Mouse (Mus musculus): ENCODE measurements at regions not wholly inside any gene's neighbourhood (a gene's known extent, or its start where the extent isn't known, plus 50 kb on each side); places are given as distances from the start of the nearest gene placed in this dataset.

- no peak overlapping the region for H3K27ac ChIP-seq
- no peak overlapping the region for H3K4me3 ChIP-seq
- TF ChIP-seq CTCF (conservative IDR thresholded peaks at IDR 0.05): no peak
- no peak for DNase-seq (ENCODE audit: low spot score in 2 of 2)
Observed at GRCm38 (mm10) chr19:14035371-14035770, 122.0 kb downstream of the Olfr1505 start.

DNA sequence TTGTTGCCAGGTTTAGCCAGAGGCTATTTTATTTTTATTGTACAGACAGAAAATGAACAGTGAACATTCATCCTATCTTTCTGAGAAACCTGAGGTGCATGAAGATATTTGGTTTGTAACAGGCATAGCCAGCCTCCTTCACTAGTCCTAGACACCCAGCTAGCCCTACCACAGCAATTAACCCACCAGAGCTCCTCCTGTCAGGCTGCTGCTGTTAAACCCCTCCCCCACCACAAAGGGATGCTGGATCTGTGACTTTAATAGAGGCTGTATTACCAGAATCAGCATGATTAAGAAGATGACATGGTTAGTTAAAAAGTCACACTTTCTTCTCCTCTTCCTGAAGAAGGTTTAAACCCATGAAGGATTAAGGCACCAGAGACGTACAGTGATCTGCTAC lies 122.5 kb downstream of the Olfr1505 start:
- DNase-seq (ENCODE audit: low spot score in 2 of 2): no peak
- H3K27ac ChIP-seq: no peak overlapping the region
- no peak for TF ChIP-seq CTCF (conservative IDR thresholded peaks at IDR 0.05)

DNA sequence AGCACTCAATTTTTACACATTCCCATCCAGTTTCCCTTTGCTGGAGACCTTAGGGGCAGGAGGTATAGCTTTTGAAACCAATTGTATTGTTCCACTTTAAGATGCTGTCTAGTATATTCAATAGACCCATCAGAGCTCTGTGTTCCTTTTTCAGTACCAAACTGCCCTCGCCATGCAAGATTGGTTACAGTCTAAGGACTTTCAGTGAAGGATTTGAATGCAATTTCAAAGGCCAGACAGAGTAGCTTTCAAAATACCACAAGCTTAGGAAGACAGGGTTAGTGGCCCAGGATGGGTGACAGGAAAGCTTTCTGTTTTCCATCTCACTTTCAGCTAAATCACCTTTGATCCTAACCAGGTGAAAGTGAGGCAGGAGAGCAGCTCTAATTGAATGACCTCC lies 123.4 kb downstream of the Olfr1505 start:
- Histone ChIP-seq H3K27ac (no peak overlapping the region), H3K4me3 (no peak overlapping the region)
- no peak for TF ChIP-seq CTCF (conservative IDR thresholded peaks at IDR 0.05)
- DNase-seq (ENCODE audit: low spot score in 2 of 2): no peak

More for the DNA sequence above, 122.5 kb downstream of the Olfr1505 start:
- H3K4me3 ChIP-seq: no peak overlapping the region

DNA sequence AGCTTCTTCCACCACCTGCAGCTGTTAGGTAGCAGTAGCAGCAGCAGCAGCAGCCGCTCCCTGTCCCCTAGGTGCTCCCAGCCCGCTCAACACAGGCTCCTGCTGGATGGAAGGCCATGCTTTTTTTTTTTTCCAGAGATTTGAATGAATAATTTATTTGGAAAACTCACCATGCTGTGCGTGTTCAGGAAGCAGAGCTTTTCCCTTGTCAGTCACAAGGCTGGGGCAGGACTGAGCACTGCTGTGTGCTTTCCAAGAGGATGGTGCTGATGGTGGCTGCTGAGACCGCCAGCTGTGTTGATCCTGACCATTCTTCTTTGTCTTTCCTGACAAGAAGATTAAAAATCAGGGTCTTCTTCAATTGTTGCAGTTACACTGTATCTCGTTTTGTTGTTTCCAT lies 129.4 kb downstream of the Olfr1505 start:
- no peak overlapping the region for H3K27ac ChIP-seq

GRCm38 (mm10) chr19:14045456-14045855 lies 132.1 kb downstream of the Olfr1505 start:
- Histone ChIP-seq H3K4me3 (no peak overlapping the region), H3K27ac (no peak overlapping the region)
- peak; percentile 82 for TF ChIP-seq CTCF (conservative IDR thresholded peaks at IDR 0.05)
- peak; percentile 16 to 27 for DNase-seq (ENCODE audit: low spot score in 2 of 2)

More for the DNA sequence above, 129.4 kb downstream of the Olfr1505 start:
- DNase-seq (ENCODE audit: low spot score in 2 of 2): no peak
- no peak for TF ChIP-seq CTCF (conservative IDR thresholded peaks at IDR 0.05)
- no peak overlapping the region for H3K4me3 ChIP-seq

- Histone ChIP-seq H3K4me3 (no peak overlapping the region), H3K27ac (no peak overlapping the region)
- no peak for DNase-seq (ENCODE audit: low spot score in 2 of 2)
- TF ChIP-seq CTCF (conservative IDR thresholded peaks at IDR 0.05): no peak
Observed at GRCm38 (mm10) chr19:14052052-14052451, 138.7 kb downstream of the Olfr1505 start.

DNA sequence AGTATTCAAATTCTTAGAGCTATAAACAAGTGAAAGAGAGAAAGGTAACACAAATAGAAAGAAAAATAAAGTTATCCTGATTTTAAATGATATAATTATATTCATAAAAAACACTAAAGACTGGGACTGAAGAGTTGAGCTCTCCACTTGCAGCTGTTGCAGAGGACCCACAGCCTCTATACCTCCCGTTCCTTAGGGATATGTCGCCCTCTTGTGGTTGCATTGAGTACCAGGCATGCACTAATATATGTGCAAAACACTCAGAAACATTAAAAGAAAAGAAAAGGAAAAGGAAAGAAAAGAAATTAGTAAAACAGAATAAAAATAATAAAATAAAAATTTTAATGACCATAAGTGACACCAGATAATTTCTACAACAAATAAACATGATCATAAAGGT lies 167.2 kb downstream of the Olfr1505 start:
- peak; percentile 78 for TF ChIP-seq CTCF (conservative IDR thresholded peaks at IDR 0.05)
- Histone ChIP-seq H3K27ac (no peak overlapping the region), H3K4me3 (no peak overlapping the region)
- peak in 1 of 2 experiments; percentile 16 for DNase-seq (ENCODE audit: low spot score in 2 of 2)

- no peak for TF ChIP-seq CTCF (conservative IDR thresholded peaks at IDR 0.05)
- no peak for DNase-seq (ENCODE audit: low spot score in 2 of 2)
- Histone ChIP-seq H3K4me3 (no peak overlapping the region), H3K27ac (no peak overlapping the region)
Observed at GRCm38 (mm10) chr19:14084726-14085125, 171.4 kb downstream of the Olfr1505 start.

- DNase-seq (ENCODE audit: low spot score in 2 of 2): no peak
- no peak overlapping the region for H3K4me3 ChIP-seq
- H3K27ac ChIP-seq: no peak overlapping the region
- TF ChIP-seq CTCF (conservative IDR thresholded peaks at IDR 0.05): no peak
Observed at GRCm38 (mm10) chr19:14090106-14090505, 176.8 kb downstream of the Olfr1505 start.

- Histone ChIP-seq H3K27ac (no peak overlapping the region), H3K4me3 (no peak overlapping the region)
- DNase-seq (ENCODE audit: low spot score in 2 of 2): no peak
- no peak for TF ChIP-seq CTCF (conservative IDR thresholded peaks at IDR 0.05)
Observed at GRCm38 (mm10) chr19:14094191-14094590, 180.9 kb downstream of the Olfr1505 start.

- DNase-seq (ENCODE audit: low spot score in 2 of 2): no peak
Observed at GRCm38 (mm10) chr19:14096187-14096586, 182.9 kb downstream of the Olfr1505 start.

DNA sequence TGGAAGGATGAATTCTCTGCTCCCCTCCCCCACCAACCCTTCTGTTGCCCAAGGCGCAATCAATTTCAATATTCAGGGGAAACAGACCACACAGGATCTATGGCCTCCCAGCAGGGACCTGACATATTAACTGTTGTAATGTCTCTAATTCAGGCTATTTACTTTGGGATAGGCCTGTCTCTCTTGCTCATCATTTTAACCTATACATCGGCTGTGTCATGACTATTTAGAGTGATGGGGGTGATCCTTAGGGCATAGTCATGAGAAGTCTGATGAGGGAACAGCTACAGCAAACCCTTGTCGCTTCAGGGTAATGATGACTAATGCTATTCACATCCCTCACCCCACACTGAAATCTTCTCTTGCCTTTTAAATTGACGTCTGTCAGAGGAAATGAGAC lies 195.8 kb downstream of the Olfr1505 start:
- no peak for DNase-seq (ENCODE audit: low spot score in 2 of 2)
- Histone ChIP-seq H3K4me3 (no peak overlapping the region), H3K27ac (no peak overlapping the region)
- no peak for TF ChIP-seq CTCF (conservative IDR thresholded peaks at IDR 0.05)

More at GRCm38 (mm10) chr19:14096187-14096586, 182.9 kb downstream of the Olfr1505 start:
- Histone ChIP-seq H3K27ac (no peak overlapping the region), H3K4me3 (no peak overlapping the region)
- no peak for TF ChIP-seq CTCF (conservative IDR thresholded peaks at IDR 0.05)

GRCm38 (mm10) chr19:14123348-14124113 lies 210.2 kb downstream of the Olfr1505 start:
- Histone ChIP-seq H3K27ac (no peak overlapping the region), H3K4me3 (no peak overlapping the region)
- no peak for DNase-seq (ENCODE audit: low spot score in 2 of 2)
- TF ChIP-seq CTCF (conservative IDR thresholded peaks at IDR 0.05): no peak

GRCm38 (mm10) chr19:14124250-14124827 lies 211.0 kb downstream of the Olfr1505 start:
- no peak for TF ChIP-seq CTCF (conservative IDR thresholded peaks at IDR 0.05)
- Histone ChIP-seq H3K27ac (no peak overlapping the region), H3K4me3 (no peak overlapping the region)
- no peak for DNase-seq (ENCODE audit: low spot score in 2 of 2)
